Mouse (Mus musculus) midbrain, postnatal 0 days (tissue): Measurements from ENCODE around the gene Mad2l2. TPM values are rescaled to one million over a fixed set of nuclear protein-coding genes. Genes with fewer than 3 reads are reported as not detected.

Experiments
- ATAC-seq: fragments of 200-750 bp; cut with Nextera tagmentation; 2 replicates; pipeline ENCODE4 v1.8.0; 2017; ENCODE audit warnings: moderate number of reproducible peaks, mild to moderate bottlenecking, moderate TSS enrichment, moderate library complexity; ENCODE audit not compliant: low FRiP score
- DNase-seq: peaks from one replicate; pipeline ENCODE4 v3.0.0-alpha.2; 2015; ENCODE audit warnings: low spot score
- H3K27ac ChIP-seq: fragments of 300-500 bp; sonication (generic); 2 replicates; pipeline ENCODE4 v1.5.1; 2014; ENCODE audit warnings: low read depth, mild to moderate bottlenecking, low read length, mixed read lengths
- H3K27me3 ChIP-seq: fragments of 300-500 bp; sonication (generic); 2 replicates; pipeline ENCODE4 v1.6.1; 2014; ENCODE audit warnings: low read length, control low read depth, mixed read lengths; ENCODE audit not compliant: insufficient read depth
- H3K36me3 ChIP-seq: fragments of 300-500 bp; sonication (generic); 2 replicates; pipeline ENCODE4 v1.6.1; 2014; ENCODE audit warnings: low read length, control low read depth, mixed read lengths; ENCODE audit not compliant: insufficient read depth
- H3K4me1 ChIP-seq: fragments of 300-500 bp; sonication (generic); 2 replicates; pipeline ENCODE4 v1.6.1; 2014; ENCODE audit warnings: mild to moderate bottlenecking, control low read depth, antibody characterized with exemption, low read length, mixed read lengths; ENCODE audit not compliant: insufficient read depth
- H3K4me2 ChIP-seq: fragments of 300-500 bp; sonication (generic); 2 replicates; pipeline ENCODE4 v1.6.1; 2014; ENCODE audit warnings: low read depth, mild to moderate bottlenecking, low read length, mixed read lengths; ENCODE audit not compliant: poor library complexity, severe bottlenecking
- H3K4me3 ChIP-seq: fragments of 300-500 bp; sonication (generic); 2 replicates; pipeline ENCODE4 v1.5.1; 2014; ENCODE audit warnings: low read depth, mild to moderate bottlenecking, low read length, moderate library complexity
- H3K9ac ChIP-seq: fragments of 300-500 bp; sonication (generic); replicated peaks from 2 replicates; pipeline ENCODE4 v1.6.1; 2014; ENCODE audit warnings: mild to moderate bottlenecking, low read length, moderate library complexity, mixed read lengths; ENCODE audit not compliant: poor library complexity, severe bottlenecking
- H3K9me3 ChIP-seq: fragments of 300-500 bp; sonication (generic); 2 replicates; pipeline ENCODE4 v1.6.1; 2016; ENCODE audit warnings: low read length, control low read depth
- CTCF ChIP-seq: IDR thresholded peaks from 2 replicates; pipeline ENCODE4 v1.5.1; 2016; ENCODE audit warnings: antibody characterized with exemption, mild to moderate bottlenecking
- WGBS: fragments of 180-500 bp; shearing (Covaris S2); extraction: QIAGEN DNeasy Blood & Tissue Kit; methylation state at CpG from one replicate; pipeline ENCODE4 v1.1.7; 2014; 5-methylcytosine and 5-hydroxymethylcytosine counted together
- polyA plus RNA-seq: library from polyadenylated mRNA; unstranded; fragments of >200 nt; fragmentation: Nextera tagmentation; extraction: Ambion mirVana; gene quantifications from 2 replicates; pipeline ENCODE4 v1.2.1, GENCODE M21; 2015
- total RNA-seq: library from RNA; depleted of rRNA; stranded (reverse); fragments of >200 nt; gene quantifications from 2 replicates; pipeline ENCODE4 v1.2.3, GENCODE M21; 2014

Mad2l2 gene
- total and polyA plus RNA-seq, 2 experiments from 2014 or later = 51.7 to 89.1 TPM

DNA sequence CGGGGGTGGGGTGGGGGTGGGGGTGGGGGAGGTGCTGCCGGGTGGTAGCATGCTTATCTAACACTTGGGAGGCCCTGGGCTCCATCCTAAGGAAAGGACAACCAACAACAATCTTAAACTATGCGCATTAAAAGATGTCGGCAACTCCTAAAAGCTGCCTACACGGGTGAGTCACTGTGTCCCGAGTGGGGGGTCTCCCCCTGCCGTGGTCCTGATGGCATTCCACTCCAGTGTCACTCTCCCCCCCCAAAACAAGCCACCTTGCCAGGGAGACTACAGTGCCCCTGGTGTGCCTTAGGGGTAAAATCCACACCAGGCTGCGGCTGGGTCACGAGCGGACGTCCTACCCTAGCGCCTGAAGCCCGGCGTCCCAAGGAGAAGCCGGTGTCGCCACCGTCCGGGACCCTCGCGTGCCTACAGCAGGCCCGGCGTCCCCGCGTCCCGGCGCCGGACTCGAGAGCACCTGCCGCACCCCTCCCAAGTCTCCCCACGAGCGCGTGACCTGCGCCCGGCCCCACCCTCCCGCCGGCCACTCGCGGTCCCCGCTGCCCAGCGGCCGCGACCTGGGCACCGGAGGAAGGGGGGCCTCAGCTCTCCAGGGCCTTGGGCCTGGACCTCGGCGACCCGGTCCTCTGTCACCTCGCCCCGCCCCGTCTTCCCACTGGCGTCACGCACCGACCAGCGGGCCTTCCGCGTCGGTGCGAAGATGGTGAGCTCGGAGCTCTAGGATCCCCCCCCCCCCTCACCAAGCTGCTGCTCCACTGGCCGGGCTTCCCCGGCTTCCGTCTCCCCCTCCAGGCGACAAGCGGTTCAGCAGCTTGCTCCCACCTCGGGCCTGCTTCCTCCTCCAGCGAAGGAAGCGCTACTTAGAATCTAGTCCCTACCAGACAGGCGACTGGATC lies 21.3 kb downstream of the Mad2l2 start, which contains the start of gene Fbxo6:
TSS of gene Fbxo6 (minus strand) at position 874 of the 902 bp plus-strand sequence.
- peaks cover 29% of the 10 kb centered on the region for H3K36me3 ChIP-seq
- ATAC-seq = peak; percentile 91
- no peaks in the 10 kb centered on the region for H3K4me1 ChIP-seq
- peak within 1 kb of the TSS; percentile 79 for H3K9ac ChIP-seq
- H3K4me2 ChIP-seq = peak within 1 kb of the TSS; percentile 97
- H3K4me3 ChIP-seq = peak within 1 kb of the TSS; percentile 62
- no peaks in the 10 kb centered on the region for H3K9me3 ChIP-seq
- no peaks in the 10 kb centered on the region for H3K27me3 ChIP-seq
- peak; percentile 94 for DNase-seq
- peak; percentile 78 for TF ChIP-seq CTCF
- H3K27ac ChIP-seq = peak within 1 kb of the TSS; percentile 90
- under 1% methylated on average over 48 of the region's 67 CpGs for WGBS

DNA sequence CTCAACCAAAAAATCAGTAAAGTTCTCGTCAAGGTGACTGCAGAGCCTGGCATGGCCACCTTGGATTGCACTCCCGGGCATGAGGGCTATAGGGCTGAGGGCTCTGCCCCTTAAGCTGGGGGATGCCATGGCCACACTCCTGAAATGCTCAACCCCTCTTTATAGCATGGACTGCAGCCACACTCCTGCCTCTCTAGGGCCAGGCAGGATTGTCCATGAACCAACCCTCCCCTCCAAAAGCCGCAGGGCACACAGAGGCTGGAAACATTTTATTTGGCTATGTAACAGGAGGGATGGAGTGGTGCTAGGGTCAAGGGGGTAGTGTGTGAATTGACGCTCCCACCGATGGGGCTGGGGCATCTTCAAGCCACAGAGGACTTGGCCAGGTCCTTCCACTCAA lies 22.4 kb downstream of the Mad2l2 start:
- no peak for TF ChIP-seq CTCF
- H3K27ac ChIP-seq = peak overlapping the region; percentile 90; the same call in 1 of the 2 replicates
- 67% methylated on average over 5 of the region's 5 CpGs for WGBS

GRCm38 (mm10) chr4:148154006-148154405 lies 23.8 kb downstream of the Mad2l2 start:
- no peak for TF ChIP-seq CTCF
- no peaks in the 10 kb centered on the region for H3K27me3 ChIP-seq
- no peak overlapping the region for H3K4me2 ChIP-seq
- no peak overlapping the region for H3K9ac ChIP-seq
- ATAC-seq = no peak
- H3K36me3 ChIP-seq = peaks cover 29% of the 10 kb centered on the region
- H3K4me1 ChIP-seq = peaks cover 7% of the 10 kb centered on the region
- no peak overlapping the region for H3K4me3 ChIP-seq
- DNase-seq = no peak
- 95% methylated on average over 4 of the region's 4 CpGs for WGBS
- no peaks in the 10 kb centered on the region for H3K9me3 ChIP-seq
- no peak overlapping the region for H3K27ac ChIP-seq

More for the DNA sequence above, 22.4 kb downstream of the Mad2l2 start:
- H3K36me3 ChIP-seq = peaks cover 29% of the 10 kb centered on the region
- H3K27me3 ChIP-seq = no peaks in the 10 kb centered on the region
- H3K9me3 ChIP-seq = no peaks in the 10 kb centered on the region
- no peak overlapping the region for H3K4me3 ChIP-seq
- H3K4me2 ChIP-seq = no peak overlapping the region
- H3K4me1 ChIP-seq = no peaks in the 10 kb centered on the region
- H3K9ac ChIP-seq = no peak overlapping the region
- DNase-seq (no peak), ATAC-seq (no peak)

DNA sequence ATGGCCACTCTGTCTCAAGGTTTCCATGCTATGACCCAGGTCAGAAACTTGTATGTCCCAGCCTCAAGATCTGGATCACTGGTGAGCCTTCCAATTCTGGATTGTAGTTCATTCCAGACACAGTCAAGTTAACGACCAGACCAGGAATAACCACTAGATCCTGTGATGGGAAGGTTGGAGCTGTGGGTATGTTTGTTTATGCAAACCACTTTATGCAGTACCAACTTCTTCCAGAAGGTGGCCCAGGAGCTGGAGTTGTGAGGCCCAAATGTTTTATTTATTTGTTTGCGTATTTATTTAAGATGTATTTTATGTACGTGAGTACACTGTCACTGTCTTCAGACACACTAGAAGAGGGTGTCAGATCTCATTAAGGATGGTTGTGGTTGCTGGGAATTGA lies 24.8 kb downstream of the Mad2l2 start:
- peak; percentile 82 for TF ChIP-seq CTCF
- no peaks in the 10 kb centered on the region for H3K9me3 ChIP-seq
- WGBS = 32% methylated on average over 3 of the region's 3 CpGs
- DNase-seq = peak; percentile 72
- no peak for ATAC-seq
- H3K27ac ChIP-seq = no peak overlapping the region
- H3K4me3 ChIP-seq = no peak overlapping the region
- H3K9ac ChIP-seq = no peak overlapping the region
- H3K4me1 ChIP-seq = peaks cover 7% of the 10 kb centered on the region
- peaks cover 29% of the 10 kb centered on the region for H3K36me3 ChIP-seq
- H3K4me2 ChIP-seq = no peak overlapping the region
- H3K27me3 ChIP-seq = no peaks in the 10 kb centered on the region

GRCm38 (mm10) chr4:148158436-148159348 lies 28.5 kb downstream of the Mad2l2 start:
- Histone ChIP-seq H3K27ac (peak overlapping the region; percentile 87), H3K27me3 (peaks cover 9% of the 10 kb centered on the region; the same call in 1 of the 2 replicates), H3K9me3 (no peaks in the 10 kb centered on the region), H3K4me3 (peak overlapping the region; percentile 75), H3K9ac (peak overlapping the region; percentile 89), H3K36me3 (peaks cover 18% of the 10 kb centered on the region), H3K4me2 (peak overlapping the region; percentile 92), H3K4me1 (peaks cover 7% of the 10 kb centered on the region)
- ATAC-seq = peak; percentile 3; the same call in 1 of the 2 replicates
- DNase-seq = peak; percentile 62
- WGBS = 17% methylated on average over 27 of the region's 27 CpGs
- TF ChIP-seq CTCF = no peak
